Mouse (Mus musculus): ENCODE measurements around the gene Rnf208. TPM values are rescaled to one million over a fixed set of nuclear protein-coding genes. Genes with fewer than 3 reads are reported as not detected.

Gene Rnf208
- total RNA-seq, 2 experiments from 2014 or later: 1.5 to 1.7 TPM

DNA sequence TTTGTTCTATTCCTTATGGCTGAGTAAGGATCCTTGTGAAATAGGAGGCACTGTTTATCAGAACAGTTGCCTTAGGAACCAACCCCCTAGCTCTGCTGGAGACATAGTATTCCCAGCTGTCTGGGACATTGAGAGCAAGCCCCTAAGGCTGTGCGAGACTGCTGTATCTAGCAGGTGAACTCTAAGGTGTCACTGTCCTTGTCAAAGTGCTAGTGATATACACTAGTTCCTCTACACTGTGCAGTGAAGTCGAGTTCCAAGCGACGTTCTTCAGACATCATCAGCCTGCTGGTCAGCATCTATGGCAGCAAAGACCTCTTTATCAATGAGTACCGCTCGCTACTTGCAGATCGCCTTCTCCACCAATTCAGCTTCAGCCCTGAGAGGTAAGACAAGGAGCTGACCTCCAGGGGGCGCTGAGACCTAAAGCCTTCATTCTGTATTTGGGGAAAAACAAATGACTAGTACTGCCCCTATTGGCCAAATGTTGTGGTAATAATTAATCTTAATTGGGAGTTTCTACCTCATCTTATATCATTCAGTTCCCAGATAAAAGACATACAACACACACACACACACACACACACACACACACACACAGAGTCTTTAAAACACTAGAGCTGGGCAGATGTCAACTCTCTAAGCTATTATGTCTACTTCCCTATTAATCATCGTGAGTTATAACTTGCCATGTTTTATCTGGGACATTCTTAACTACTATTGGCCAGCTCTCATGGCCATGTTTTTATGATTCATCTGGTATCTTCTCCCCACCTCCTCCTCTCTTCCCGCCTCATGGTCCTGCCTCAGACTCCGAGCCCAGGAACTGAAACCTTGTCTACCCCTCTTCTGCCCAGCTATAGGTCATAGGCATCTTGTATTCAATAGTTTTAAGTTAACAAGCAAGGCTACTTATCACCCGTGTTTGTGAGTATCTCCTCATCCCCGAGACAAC lies 37.1 kb downstream of the Rnf208 start:
- peak; percentile 73 to 90 for DNase-seq

DNA sequence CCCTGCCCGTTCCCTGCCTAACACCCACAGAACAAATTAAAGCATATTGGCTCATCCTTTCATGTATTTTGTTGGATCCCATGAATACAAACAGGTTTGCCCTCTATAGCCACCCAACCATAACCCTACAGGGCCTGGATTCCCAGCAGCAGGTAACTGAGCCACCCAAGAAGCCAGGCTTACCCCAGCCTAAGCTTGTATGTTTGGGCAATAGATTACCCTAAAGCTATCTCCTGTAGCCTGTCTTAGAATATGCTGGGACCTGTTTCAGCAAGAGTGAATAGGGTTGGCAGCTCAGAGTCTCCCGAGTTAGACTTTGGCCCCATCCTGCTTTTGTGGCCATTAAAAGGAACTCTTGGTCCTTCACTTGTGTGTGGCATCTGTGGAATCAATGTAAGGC lies 43.5 kb downstream of the Rnf208 start:
- no peak for DNase-seq

GRCm38 (mm10) chr2:25286314-25286713 lies 44.3 kb downstream of the Rnf208 start:
- DNase-seq: no peak

DNA sequence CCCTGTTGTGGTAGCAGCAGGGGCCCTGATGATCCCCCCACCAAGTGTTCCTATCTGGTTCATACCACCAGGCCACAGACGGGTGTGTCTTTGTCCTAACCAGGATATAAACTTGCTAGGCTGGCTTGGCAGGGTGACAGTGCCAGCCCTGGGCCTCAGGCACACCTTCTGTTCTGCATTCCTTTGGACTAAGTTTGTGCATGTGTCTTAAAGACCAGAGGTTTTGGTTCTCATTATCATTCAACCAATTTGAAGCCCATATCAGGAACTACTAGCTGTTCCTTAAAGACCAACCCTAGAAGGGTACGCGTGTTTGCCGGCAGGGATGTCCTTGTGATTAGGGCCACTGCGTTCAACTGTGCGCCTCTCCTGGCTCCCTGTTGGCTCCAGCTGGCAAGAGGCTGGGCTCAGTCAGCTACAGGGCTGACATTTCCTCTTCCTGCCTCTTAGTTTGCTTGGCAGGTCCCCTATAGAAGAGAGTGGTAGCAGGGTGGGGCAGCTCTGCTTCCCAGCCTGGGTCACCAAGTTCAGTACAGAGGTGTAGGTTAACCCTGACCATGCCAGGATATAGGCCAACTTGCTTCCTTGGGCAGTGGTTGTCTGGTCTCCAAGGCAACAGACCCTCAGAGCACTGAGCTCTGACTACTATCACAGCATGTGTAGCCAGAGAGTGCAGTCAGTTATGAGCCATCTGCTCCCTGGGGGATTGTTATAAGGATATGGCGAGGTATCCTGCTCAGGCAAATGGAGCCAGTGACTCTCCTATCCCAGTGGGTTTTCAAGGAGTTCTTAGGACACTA lies 45.0 kb downstream of the Rnf208 start:
- peak; percentile 36 to 56 for DNase-seq

DNA sequence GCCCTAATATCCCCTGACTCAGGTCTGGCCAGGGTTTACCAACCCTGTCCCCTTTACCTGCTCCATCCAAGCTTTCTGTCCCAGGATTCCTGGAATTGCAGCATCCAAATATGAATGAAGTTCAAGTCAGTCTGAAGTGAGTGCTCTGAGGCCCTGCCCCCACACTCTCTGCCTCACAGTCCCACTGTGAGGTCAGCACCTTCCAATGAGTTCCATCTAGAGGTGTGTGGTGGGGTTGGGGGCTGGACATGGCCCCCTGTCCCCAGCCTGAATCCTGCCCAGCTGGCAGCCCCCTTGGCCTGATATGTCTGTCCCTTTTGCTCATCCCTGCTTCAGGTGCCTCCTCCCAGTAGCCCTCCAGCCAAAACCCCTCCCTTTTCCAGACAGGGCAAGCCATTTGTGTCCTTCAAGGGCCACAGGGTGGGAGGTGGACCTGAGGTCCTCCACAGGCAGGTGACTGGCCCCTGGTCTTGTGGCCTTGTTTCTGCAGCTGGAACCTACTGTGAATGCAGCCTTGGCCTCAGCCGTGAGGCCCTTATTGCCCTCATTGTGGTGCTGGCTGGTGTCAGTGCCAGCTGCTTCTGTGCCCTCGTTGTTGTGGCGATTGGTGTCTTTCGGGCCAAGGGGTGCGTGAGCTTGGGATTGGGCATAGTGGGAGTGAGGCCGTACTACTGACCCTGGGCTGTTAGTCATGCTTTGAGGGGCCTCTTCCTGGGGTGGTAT lies 46.0 kb downstream of the Rnf208 start, which contains the start of gene Tmem210:
TSS of gene Tmem210 (plus strand) at position 219 of the 723 bp plus-strand sequence.
- DNase-seq: no peak

DNA sequence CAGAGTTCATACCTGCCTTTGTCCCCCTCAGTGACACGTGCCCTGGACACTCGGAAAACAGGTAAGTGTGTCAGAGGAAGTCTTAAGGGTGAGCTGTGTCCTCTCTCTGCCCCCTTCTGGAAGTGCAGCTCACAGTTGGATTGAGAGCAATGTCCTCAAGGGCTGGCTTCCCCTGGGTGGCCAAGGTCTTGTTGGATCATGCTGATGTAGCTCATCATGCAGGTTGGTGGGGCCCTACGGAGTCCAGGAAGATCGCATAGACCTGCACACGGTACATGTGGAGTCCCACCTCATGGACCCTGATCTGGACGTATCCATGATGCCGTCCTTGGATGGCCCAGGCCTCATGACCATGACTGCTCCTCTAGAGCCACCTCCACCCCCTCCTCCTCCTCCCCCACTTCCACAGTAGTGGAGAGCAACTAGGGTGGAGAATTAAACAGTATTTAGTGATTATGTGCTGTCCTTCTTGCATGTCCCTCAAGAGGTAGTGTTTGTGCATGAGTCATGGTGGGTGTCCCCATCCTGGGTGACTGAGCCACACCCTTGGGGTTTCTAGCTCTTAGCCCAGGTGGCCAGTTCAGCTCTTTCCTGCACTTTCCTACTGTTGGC lies 46.8 kb downstream of the Rnf208 start:
- no peak for DNase-seq

GRCm38 (mm10) chr2:25289651-25290050 lies 47.6 kb downstream of the Rnf208 start, which contains the start of gene Lrrc26:
Gene Lrrc26, plus strand, starts transcription at chr2:25289915.
- peak in 1 of 2 experiments; percentile 45 for DNase-seq

GRCm38 (mm10) chr2:25290101-25290815 lies 48.2 kb downstream of the Rnf208 start:
- DNase-seq: peak in 1 of 2 experiments; percentile 42

- DNase-seq: peak; percentile 22 to 34
These were observed 48.7 kb downstream of the Rnf208 start for GRCm38 (mm10) chr2:25290816-25291130.

- peak; percentile 29 to 55 for DNase-seq
These were observed 49.4 kb downstream of the Rnf208 start for GRCm38 (mm10) chr2:25291184-25292053.

GRCm38 (mm10) chr2:25292054-25292544 lies 50.0 kb downstream of the Rnf208 start:
- peak; percentile 49 to 59 for DNase-seq

GRCm38 (mm10) chr2:25292856-25293255 lies 50.8 kb downstream of the Rnf208 start:
- DNase-seq: peak; percentile 73 to 93

- no peak for DNase-seq
These were observed 51.7 kb downstream of the Rnf208 start for GRCm38 (mm10) chr2:25293706-25294105.

Other genes with a start within 250 kb of the Rnf208 start
- 10 to 100 TPM; 11.2 to 13.6 TPM for gene Nsmf, start 187.9 kb upstream of the Rnf208 start, total RNA-seq (2021)
- not detected for gene Entpd8, start 162.0 kb upstream of the Rnf208 start, total RNA-seq (2021)
- not detected for gene Noxa1, start 147.1 kb upstream of the Rnf208 start, total RNA-seq (2021)
- gene Nrarp, start 61.5 kb upstream of the Rnf208 start, total RNA-seq (2021): 1 to 10 TPM; 6.9 to 8.3 TPM
- 1 to 10 TPM; 4.0 to 4.6 TPM for gene Tor4a, start 45.4 kb upstream of the Rnf208 start, total RNA-seq (2021)
- 10 to 100 TPM; 40.8 to 45.8 TPM for gene Nelfb, start 30.8 kb upstream of the Rnf208 start, total RNA-seq (2021)
- not detected for gene Stpg3, start 27.6 kb upstream of the Rnf208 start, total RNA-seq (2021)
- gene Fam166a, start 23.5 kb upstream of the Rnf208 start, total RNA-seq (2021): not detected
- gene Tubb4b, start 17.6 kb upstream of the Rnf208 start, total RNA-seq (2021): 100 to 1,000 TPM; 289 to 308 TPM
- gene Slc34a3, start 7.9 kb upstream of the Rnf208 start, total RNA-seq (2021): not detected
- gene Rnf224, start 5.5 kb upstream of the Rnf208 start, total RNA-seq (2021): not detected
- gene Cysrt1, start 197 bp downstream of the Rnf208 start, total RNA-seq (2021): not detected
- gene AL732309.1, start 4.6 kb downstream of the Rnf208 start, total RNA-seq (2021): 1 to 10 TPM; 1.9 to 2.4 TPM
- 10 to 100 TPM; 14.8 to 15.2 TPM for gene Tmem203, start 13.2 kb downstream of the Rnf208 start, total RNA-seq (2021)
- 1 to 10 TPM; 7.4 to 7.7 TPM for gene Tprn, start 20.4 kb downstream of the Rnf208 start, total RNA-seq (2021)
- 10 to 100 TPM; 38.2 to 42.6 TPM for gene Ssna1, start 30.2 kb downstream of the Rnf208 start, total RNA-seq (2021)
- gene Anapc2, start 30.2 kb downstream of the Rnf208 start, total RNA-seq (2021): 10 to 100 TPM; 35.3 to 38.8 TPM
- gene Tmem210, start 45.9 kb downstream of the Rnf208 start, total RNA-seq (2021): not detected
- gene Lrrc26, start 47.7 kb downstream of the Rnf208 start, total RNA-seq (2021): under 1 TPM in 1 of 2 experiments, not detected in 1; 0.23 TPM
- not detected for gene Grin1, start 76.9 kb downstream of the Rnf208 start, total RNA-seq (2021)
- 10 to 100 TPM; 20.8 to 23.6 TPM for gene Man1b1, start 90.1 kb downstream of the Rnf208 start, total RNA-seq (2021)
- gene Dpp7, start 114.1 kb downstream of the Rnf208 start, total RNA-seq (2021): 1 to 10 TPM; 5.9 to 7.0 TPM
- gene Uap1l1, start 123.4 kb downstream of the Rnf208 start, total RNA-seq (2021): 10 to 100 TPM; 10.3 to 11.8 TPM
- not detected for gene Sapcd2, start 130.1 kb downstream of the Rnf208 start, total RNA-seq (2021)
- 10 to 100 TPM; 13.7 to 14.5 TPM for gene Entpd2, start 153.6 kb downstream of the Rnf208 start, total RNA-seq (2021)
- 10 to 100 TPM; 25.7 to 27.9 TPM for gene Npdc1, start 157.1 kb downstream of the Rnf208 start, total RNA-seq (2021)
- 1 to 10 TPM in 1 of 2 experiments, not detected in 1; 1.1 TPM for gene Fut7, start 181.0 kb downstream of the Rnf208 start, total RNA-seq (2021)
- 10 to 100 TPM; 41.4 to 43.2 TPM for gene Abca2, start 186.4 kb downstream of the Rnf208 start, total RNA-seq (2021)
- 1 to 10 TPM in 1 of 2 experiments, under 1 TPM in 1; 0.82 to 1.7 TPM for gene Clic3, start 214.6 kb downstream of the Rnf208 start, total RNA-seq (2021)
- gene Paxx, start 218.8 kb downstream of the Rnf208 start, total RNA-seq (2021): 10 to 100 TPM; 22.6 to 28.7 TPM
- gene Ptgds, start 227.8 kb downstream of the Rnf208 start, total RNA-seq (2021): 100 to 1,000 TPM; 450 to 656 TPM

Data from heart, adult 18-20 months (tissue).